Mouse (Mus musculus) testis, postnatal 14 days (tissue): ENCODE measurements around the gene Fanca.
A peak's percentile ranks its signal among the peaks of the same experiment; 100 is the strongest.
"Not testable (repeated sequence)": the region's sequence is repeated elsewhere in the genome, so short reads cannot be mapped to it uniquely, and the experiment has no call there.

Experiments used
- DNase-seq: peaks from one replicate; pipeline ENCODE4 v3.0.0; 2021; ENCODE audit warnings: low spot score

Gene Fanca

DNA sequence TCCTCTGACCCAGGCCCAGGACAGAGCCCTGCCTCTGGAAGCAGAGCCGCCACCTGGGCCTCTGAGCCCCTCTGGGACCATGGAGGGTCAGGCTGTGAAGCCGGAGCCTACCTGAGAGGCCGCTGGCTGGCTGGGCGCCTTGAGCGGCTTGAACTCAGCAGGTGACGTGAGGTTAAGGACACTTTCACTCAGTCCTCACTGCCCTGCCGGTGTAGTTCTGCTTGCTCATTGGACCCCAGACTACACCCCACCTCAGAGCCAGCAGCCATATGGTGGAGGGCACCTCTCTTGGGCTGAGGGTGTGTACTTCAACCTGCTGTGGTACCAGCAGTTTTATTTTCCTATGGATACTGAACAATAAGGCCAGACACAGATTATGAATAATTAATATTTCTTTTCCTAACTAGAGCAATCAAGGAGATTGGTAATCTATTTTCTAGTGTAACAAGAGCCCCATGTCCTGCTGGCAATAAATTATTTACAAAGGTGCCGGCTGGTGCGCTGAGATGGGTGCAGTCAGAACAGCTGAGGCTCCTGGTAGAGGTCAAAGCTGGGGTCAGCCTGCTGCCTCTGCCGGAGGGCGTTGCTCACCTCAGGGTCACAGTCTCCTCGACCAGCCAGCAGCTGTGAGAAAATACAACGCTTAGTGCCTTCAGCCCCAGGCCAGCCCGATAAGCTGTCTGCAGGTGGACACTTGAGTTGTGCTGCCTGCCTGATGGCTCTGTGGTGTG is 50.3 kb downstream of the Fanca start:
- DNase-seq: no peak

- not testable (repeated sequence) for DNase-seq
Measured at GRCm38 (mm10) chr8:123257593-123257992, 60.8 kb downstream of the Fanca start.

- DNase-seq: no peak
Measured at GRCm38 (mm10) chr8:123257114-123257513, 61.3 kb downstream of the Fanca start.

DNA sequence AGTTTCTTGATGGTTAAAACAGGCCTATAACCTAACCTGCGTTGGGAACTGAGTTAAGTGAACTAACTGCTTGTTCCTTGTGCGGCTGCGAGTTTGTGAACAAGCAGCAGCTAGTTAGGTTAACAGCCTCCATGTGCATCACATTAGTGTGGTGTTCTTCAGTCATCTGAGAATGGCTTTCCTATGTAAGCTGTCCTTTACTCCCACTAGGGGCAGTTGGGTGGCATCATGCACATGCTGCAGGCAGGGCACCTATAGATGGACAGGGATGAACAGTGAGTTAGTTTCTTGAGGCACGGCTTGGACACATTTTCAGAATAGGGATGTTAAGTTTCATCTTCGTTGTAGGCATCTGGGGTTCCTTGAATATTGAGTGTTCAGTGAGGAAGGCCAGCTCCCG is 63.2 kb downstream of the Fanca start:
- no peak for DNase-seq

- DNase-seq: peak; percentile 87
Measured at GRCm38 (mm10) chr8:123254099-123254885, 64.1 kb downstream of the Fanca start, which contains the start of the genes Zfp276 and Vps9d1. TSS of gene Zfp276 (plus strand) at chr8:123254195. TSS of gene Vps9d1 (minus strand) at chr8:123254348.

GRCm38 (mm10) chr8:123253451-123254098 is 64.8 kb downstream of the Fanca start:
- no peak for DNase-seq

DNA sequence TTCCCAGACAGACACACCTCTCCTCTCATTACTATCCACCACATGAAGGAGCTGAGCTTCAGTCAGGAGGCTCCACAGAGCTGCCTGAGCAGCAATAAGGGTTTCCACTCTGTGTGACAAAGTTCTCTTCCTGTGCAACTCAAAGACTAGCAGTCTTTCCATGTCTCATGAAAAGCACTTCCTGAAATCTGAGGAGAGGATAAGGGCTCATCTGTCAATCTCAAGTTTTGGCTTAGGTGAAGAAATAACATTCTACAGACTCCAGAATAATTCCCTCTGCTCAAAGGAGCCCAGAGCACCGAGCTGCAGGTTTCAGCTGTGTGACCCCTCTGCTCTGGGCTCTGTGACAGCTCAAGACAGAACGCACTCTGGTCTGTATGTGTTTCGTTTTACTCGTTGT is 65.5 kb downstream of the Fanca start:
- DNase-seq: no peak

DNA sequence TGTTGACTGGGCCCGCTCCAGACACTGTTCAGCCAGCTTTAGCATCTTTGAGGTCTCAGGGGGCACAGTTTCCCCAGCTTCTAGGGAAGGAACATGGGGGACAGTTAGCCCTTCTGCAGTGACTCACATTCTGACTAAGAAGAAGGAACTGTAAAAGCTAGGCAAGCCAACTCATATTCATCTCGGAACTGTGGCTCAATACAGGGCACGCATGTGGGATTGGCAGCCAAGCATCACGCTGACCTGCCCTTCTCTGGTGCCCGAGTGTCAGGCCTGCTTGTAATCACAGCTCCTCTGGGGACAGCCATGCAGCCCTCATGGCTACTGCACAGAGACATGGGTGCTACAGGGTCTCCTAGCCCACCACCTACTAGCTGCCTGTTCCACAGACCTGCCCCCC is 67.4 kb downstream of the Fanca start:
- DNase-seq: no peak

- DNase-seq: no peak
Measured at GRCm38 (mm10) chr8:123248596-123248995, 69.8 kb downstream of the Fanca start.

DNA sequence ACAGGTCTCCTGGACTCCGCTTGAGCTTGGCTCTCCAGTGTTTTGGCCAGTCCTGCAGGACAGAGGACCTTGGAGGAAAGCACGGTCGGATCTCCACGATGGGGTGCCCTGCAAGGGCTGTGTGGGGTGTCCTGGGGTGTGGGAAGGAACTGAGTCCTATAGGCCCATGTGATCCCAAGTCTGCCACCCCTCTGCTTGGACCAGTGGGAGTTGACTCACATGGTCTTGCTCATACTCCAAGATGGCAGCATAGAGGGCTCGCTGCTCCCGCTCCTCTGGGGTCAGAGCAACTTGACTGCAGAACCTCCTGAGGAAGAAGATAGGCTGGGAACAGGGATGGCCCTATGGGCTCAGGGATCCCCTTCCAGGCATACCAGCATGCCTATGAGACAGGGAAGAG is 70.6 kb downstream of the Fanca start:
- DNase-seq: no peak

GRCm38 (mm10) chr8:123245543-123245942 is 72.8 kb downstream of the Fanca start:
- no peak for DNase-seq

- DNase-seq: no peak
Measured at GRCm38 (mm10) chr8:123244382-123244781, 74.0 kb downstream of the Fanca start.

- DNase-seq: no peak
Measured at GRCm38 (mm10) chr8:123243053-123243452, 75.3 kb downstream of the Fanca start.

DNA sequence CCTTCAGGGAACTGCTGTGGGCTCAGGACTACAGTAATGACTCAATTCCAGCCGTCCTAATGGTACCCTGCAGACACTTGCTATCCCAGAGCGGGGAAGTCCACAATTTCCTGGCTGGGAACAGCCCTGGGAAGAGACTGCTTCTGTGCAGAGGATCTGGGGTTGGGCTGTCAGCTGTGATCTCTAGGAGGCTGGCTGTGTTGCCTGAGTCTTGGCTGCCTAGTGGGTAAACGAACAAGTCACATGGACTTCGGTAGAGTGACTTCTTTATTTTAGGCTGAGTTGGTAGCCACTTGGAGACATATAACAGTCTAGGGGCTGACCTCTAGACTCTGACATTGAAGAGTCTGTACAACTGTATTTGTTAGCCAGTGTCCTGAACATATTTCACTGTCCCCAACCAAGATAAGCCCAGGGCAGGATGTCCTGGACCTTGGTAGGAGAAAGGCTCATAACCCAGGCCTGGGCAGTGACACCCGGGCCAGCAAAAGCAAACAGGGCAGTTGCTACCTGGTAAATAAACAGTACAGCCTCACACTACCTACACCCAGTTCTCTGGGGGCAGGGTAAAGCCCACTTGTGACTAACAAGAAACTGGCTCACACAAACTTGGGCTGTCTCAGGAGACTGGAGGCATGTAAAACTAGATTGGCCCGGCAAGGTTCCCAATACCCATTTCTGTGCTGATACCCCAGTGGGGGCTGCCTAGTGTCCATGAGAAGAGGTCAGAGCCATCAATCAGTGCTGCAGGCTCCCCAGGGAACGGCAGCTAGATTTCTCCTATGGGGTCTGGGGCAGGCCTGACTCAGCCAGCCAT is 76.1 kb downstream of the Fanca start:
- no peak for DNase-seq

GRCm38 (mm10) chr8:123239398-123239797 is 79.0 kb downstream of the Fanca start:
- no peak for DNase-seq

DNA sequence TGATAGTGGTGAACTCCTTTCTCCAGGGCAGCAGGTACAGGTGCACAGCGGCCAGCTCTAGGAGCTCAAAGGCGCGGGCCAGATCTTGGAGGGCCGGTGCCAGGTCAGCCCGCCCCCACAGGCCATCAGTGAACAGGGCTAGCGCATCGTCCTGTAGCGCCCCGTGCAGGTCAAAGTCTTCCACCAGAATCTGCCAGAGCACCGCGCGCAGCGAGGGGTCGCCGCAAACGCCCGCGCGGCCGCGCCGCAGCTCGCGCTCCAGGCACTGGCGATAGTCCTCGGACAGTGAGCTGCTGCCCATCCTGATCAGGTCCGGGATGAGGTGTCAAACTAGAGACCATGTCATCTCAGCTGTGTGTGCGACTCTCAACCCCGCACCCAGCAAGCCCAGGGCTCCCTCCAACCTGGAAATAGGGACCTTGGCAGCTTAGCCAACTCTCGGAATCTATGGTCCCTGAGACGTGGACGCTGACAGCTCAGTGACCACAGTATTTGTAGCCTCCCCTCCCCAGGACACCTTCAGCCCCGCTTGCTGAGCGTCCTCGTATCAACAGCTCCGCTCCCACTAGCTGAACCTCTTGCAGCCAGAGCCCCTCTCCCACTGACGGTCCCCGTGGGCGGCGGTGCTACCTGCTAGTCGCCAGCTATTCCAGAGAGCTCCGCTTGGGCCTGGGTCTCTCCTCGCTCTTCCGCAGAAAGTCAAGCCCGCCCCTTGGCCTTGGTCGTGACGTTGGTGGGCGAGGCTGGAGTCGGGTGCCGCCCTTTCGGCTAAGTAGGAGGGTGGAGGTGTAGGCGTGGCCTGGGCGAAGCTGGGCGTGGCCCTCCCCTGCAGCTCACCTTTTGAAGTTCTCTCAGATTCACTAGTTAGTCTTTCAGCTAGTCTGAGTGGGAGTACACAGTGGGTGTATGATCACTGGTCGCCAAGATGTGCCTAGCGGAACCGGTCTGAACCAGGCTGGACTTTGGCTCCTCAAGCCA is 82.6 kb downstream of the Fanca start, which contains the start of gene Spata2l:
TSS of gene Spata2l (minus strand) at position 714 of the 978 bp plus-strand sequence.
- peak; percentile 84 for DNase-seq

- DNase-seq: no peak
Measured at GRCm38 (mm10) chr8:123234918-123235519, 83.4 kb downstream of the Fanca start.

DNA sequence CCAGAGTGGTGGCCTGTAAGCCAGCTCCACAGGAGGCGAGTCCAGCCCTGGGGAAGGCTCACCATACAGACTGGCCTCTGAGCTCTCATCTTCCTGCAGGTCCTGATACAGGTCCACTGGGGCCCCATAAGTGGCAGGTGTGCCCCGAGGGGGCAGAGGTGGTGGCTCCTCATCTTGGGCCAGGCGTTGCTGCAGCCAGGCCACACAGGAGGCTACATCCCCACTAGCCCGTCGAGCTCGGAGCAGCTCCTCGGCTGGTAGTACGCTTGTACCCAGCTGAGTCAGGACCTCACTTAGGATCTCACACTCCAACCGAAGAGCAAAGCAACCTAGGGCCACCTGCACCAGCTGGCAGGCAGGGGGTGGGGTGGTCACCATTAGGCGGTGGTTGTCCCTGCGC is 84.6 kb downstream of the Fanca start:
- no peak for DNase-seq

- no peak for DNase-seq
Measured at GRCm38 (mm10) chr8:123233300-123233699, 85.1 kb downstream of the Fanca start.

DNA sequence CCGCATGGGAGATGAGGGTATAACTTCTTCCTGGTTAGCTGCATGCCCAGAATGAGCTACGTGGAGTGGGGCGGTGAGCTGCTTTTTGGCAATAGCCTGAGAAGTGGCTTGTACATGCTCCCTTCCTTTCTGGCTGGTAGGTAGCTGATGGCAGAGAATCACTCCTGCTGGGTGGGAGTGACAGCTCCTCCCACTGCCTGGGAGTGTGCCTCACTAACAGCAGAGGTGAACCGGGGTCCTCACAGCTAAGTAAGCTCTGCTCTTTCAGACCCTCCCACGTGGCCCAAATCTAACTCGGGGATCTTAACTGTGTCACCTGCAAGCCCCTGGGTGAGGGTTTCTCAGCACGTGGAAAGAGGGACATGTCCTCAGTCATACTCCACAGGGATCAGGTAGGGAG is 85.8 kb downstream of the Fanca start:
- no peak for DNase-seq
